Mouse (Mus musculus) bone marrow macrophage, adult 2 months (primary cell): ENCODE measurements at regions not wholly inside any gene's neighbourhood (a gene's known extent, or its start where the extent isn't known, plus 50 kb on each side); places are given as distances from the start of the nearest gene placed in this dataset.

Experiments used
- H3K27ac ChIP-seq: 2 replicates; pipeline ENCODE4 v1.5.1; 2012; ENCODE audit warnings: low read depth, low read length; ENCODE audit not compliant: insufficient read depth
- H3K4me1 ChIP-seq: 2 replicates; pipeline ENCODE4 v1.6.1; 2012; ENCODE audit warnings: low read length; ENCODE audit not compliant: control insufficient read depth, insufficient read depth
- H3K4me3 ChIP-seq: 2 replicates; pipeline ENCODE4 v1.5.1; 2012; ENCODE audit warnings: mild to moderate bottlenecking, low read length, moderate library complexity; ENCODE audit not compliant: insufficient read depth
- CTCF ChIP-seq: IDR thresholded peaks from 2 replicates; pipeline ENCODE4 v1.5.1; 2012; ENCODE audit warnings: low read depth, mild to moderate bottlenecking, low read length, moderate library complexity
- POLR2A ChIP-seq: IDR thresholded peaks from 2 replicates; pipeline ENCODE4 v1.6.1; 2012; ENCODE audit warnings: mild to moderate bottlenecking, low read depth, low read length, borderline replicate concordance

- Histone ChIP-seq H3K27ac (no peak overlapping the region), H3K4me1 (peaks cover 14% of the 10 kb centered on the region), H3K4me3 (no peak overlapping the region)
- no peak for TF ChIP-seq POLR2A
- no peak for TF ChIP-seq CTCF
These were observed 130.9 kb upstream of the Ccn2 start for GRCm38 (mm10) chr10:24464377-24464776.

DNA sequence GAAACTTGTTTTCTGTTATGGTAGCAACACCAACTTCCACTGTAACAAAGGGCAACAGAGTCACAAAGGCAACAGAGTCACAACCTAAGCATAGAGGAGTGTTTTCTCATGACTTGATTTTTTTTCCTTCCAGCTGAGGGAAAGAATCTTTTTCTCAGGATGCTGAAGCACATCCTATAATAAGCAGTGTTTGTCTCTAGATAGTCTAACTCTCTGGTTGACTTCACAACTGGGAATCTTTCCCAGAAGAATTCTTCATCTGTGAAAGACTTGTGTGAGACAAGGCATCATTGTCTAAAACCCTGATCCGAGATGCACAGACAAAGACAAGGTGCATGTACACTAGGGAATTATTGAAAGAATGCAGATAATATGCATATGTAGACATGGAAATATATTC is 125.5 kb upstream of the Ccn2 start:
- no peak for TF ChIP-seq CTCF
- TF ChIP-seq POLR2A: no peak
- Histone ChIP-seq H3K4me1 (peaks cover 23% of the 10 kb centered on the region), H3K27ac (no peak overlapping the region), H3K4me3 (no peak overlapping the region)

GRCm38 (mm10) chr10:24471521-24471920 is 123.7 kb upstream of the Ccn2 start:
- no peak overlapping the region for H3K4me3 ChIP-seq
- TF ChIP-seq CTCF (no peak), POLR2A (no peak)
- peaks cover 18% of the 10 kb centered on the region for H3K4me1 ChIP-seq
- no peak overlapping the region for H3K27ac ChIP-seq

GRCm38 (mm10) chr10:24476288-24476687 is 119.0 kb upstream of the Ccn2 start:
- TF ChIP-seq POLR2A: no peak
- TF ChIP-seq CTCF: no peak
- Histone ChIP-seq H3K4me1 (no peaks in the 10 kb centered on the region), H3K4me3 (no peak overlapping the region), H3K27ac (no peak overlapping the region)

GRCm38 (mm10) chr10:24478535-24478934 is 116.7 kb upstream of the Ccn2 start:
- TF ChIP-seq CTCF (no peak), POLR2A (no peak)
- H3K27ac ChIP-seq: no peak overlapping the region
- no peak overlapping the region for H3K4me3 ChIP-seq
- H3K4me1 ChIP-seq: peaks cover 7% of the 10 kb centered on the region

- no peak overlapping the region for H3K27ac ChIP-seq
- peaks cover 7% of the 10 kb centered on the region for H3K4me1 ChIP-seq
- TF ChIP-seq POLR2A (no peak), CTCF (no peak)
- H3K4me3 ChIP-seq: no peak overlapping the region
These were observed 116.1 kb upstream of the Ccn2 start for GRCm38 (mm10) chr10:24479148-24479547.

GRCm38 (mm10) chr10:24481926-24482612 is 113.2 kb upstream of the Ccn2 start:
- H3K4me3 ChIP-seq: no peak overlapping the region
- H3K4me1 ChIP-seq: peaks cover 7% of the 10 kb centered on the region
- H3K27ac ChIP-seq: peak overlapping the region; percentile 48
- TF ChIP-seq CTCF (no peak), POLR2A (no peak)

GRCm38 (mm10) chr10:24483053-24483452 is 112.2 kb upstream of the Ccn2 start:
- Histone ChIP-seq H3K4me1 (peaks cover 7% of the 10 kb centered on the region), H3K4me3 (no peak overlapping the region), H3K27ac (no peak overlapping the region)
- no peak for TF ChIP-seq CTCF
- TF ChIP-seq POLR2A: no peak

DNA sequence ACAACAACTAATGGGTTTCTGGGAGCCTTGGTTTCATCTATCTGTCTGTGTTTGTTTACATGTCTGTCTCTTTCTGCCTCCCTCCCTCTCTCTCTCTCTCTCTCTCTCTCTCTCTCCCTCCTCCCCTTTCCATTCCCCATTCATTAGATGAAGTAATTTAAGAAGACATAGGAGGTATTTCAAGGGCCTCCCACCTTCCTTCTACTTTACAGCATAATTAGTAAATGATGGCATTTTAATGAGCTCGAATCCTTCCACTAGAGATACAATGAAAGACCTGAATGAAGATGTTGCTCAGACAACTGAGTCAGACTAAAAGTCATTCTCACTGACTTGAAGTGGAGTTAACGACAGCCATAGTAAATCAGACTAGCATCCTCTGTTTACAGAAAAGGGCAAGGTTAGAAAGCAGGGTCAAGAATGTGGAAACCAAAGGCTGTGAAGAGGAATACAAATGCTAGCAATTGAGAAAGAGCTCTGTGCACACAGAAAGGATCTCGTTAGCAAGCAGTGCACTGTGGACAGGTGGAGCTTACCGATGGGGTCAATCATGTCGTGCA is 111.1 kb upstream of the Ccn2 start:
- peaks cover 7% of the 10 kb centered on the region for H3K4me1 ChIP-seq

DNA sequence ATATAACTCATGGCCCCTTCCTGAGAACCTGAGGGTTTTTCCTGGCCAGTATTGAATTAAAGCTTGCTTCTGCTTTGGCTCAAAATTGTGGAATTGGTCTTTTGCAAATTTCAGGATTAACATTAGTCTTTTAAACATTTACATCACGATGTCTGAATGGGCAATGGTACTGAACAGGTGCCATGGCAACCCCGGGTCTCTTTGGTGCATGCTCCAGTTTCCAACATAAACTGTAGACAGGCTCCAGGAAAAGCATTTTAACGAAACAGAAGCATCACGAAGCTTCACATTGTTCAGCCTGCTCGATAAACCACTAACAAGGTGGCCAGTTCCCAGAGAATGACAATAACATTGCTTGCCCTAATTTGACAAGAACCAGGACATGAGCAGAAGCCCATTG is 109.8 kb upstream of the Ccn2 start:
- Histone ChIP-seq H3K4me3 (no peak overlapping the region), H3K27ac (no peak overlapping the region), H3K4me1 (peaks cover 12% of the 10 kb centered on the region)
- no peak for TF ChIP-seq CTCF
- no peak for TF ChIP-seq POLR2A

More for the DNA sequence above, 111.1 kb upstream of the Ccn2 start:
- Histone ChIP-seq H3K4me3 (no peak overlapping the region), H3K27ac (no peak overlapping the region)
- TF ChIP-seq POLR2A: no peak
- no peak for TF ChIP-seq CTCF

GRCm38 (mm10) chr10:24486224-24486623 is 109.0 kb upstream of the Ccn2 start:
- TF ChIP-seq CTCF (no peak), POLR2A (no peak)

More at GRCm38 (mm10) chr10:24486224-24486623, 109.0 kb upstream of the Ccn2 start:
- H3K4me1 ChIP-seq: peaks cover 16% of the 10 kb centered on the region
- H3K27ac ChIP-seq: no peak overlapping the region
- H3K4me3 ChIP-seq: no peak overlapping the region
